Mouse (Mus musculus): ENCODE data around the gene Pde1c.
A peak's percentile ranks its signal among the peaks of the same experiment; 100 is the strongest.
"Not testable (repeated sequence)": the region's sequence is repeated elsewhere in the genome, so short reads cannot be mapped to it uniquely, and the experiment has no call there.

Pde1c gene

DNA sequence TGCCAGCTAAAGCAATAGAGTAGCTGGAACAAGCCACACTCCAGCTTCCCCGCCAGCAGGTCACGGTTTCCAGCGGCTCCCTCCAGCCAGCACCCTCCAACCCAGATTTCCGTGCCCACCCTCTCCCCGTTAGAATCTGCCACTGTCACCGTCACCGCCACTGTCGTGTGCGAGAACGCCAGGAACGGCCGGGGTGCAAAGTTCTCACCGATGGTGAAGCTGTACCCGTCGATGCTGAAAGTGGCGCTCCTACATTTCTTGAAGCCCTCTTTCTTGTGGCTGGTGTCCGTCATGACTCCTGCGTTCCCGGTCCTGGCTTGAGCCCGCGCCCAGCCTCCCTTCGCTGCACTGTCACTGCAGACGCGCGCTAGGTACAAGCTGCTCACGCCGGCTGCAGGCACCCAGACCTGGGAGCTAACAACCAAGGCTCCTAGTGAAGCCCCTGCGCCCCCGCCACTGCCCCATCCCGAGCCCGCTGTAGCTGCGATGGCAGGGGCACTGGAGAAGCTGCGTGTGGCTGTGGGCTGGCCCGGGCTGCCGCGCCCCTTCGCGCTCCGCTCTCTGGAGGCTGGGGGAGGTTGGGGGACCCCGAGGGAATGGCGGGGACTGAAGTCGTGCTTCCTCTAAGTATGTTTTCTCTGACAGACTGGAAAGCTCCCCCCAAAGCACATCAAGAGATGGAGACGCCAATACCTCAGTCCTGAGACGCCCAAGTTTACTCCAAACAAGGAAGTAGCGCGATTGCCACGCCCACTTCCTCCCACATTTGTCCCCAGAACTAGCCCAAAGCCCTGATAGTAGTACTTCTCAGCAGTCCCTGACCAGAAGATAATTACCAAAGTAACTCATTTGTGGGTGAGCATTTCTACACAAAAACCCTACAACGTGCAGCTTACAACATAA lies at the start of gene Pde1c:
TSS of gene Pde1c (minus strand) at position 634 of the 903 bp plus-strand sequence.
- DNase-seq, result peak; percentile 14

DNA sequence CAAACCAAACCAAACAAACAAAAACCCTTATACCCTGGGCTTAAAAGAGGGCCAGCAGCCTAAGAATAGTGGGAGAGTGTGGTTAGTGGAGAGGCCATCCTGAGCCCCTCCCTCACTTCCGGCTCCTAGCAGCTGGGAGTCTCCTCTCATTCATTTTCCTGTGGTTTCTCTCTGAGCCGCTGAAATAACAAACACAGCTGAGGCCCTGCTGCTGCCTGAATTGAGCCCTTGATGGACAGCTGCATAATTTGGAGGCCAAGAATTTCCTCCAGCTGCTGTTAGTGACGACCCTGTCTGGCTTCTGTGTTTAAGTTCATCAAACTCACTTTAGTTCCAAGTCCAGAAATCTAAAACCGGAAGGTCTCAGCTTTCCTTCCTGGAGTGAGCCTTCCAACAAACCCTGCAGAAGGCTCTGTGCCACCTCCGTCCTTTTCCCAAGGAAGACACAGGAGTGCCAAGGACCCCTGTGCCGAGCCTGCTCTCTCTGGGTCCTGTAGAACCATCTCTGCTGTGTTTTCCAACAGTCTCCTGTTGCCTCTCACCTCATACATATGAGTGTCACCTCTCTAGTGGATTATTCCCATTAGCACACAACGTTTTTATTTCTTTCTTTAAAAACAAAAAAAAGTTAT lies 48.2 kb upstream of the Pde1c start:
- peak; percentile 51 for DNase-seq

- DNase-seq, result no peak
Observed at GRCm38 (mm10) chr6:56616228-56616981, 47.5 kb upstream of the Pde1c start.

GRCm38 (mm10) chr6:56609529-56609928 lies 40.6 kb upstream of the Pde1c start:
- DNase-seq, result not testable (repeated sequence)

GRCm38 (mm10) chr6:56608277-56608676 lies 39.4 kb upstream of the Pde1c start:
- peak; percentile 43 for DNase-seq

DNA sequence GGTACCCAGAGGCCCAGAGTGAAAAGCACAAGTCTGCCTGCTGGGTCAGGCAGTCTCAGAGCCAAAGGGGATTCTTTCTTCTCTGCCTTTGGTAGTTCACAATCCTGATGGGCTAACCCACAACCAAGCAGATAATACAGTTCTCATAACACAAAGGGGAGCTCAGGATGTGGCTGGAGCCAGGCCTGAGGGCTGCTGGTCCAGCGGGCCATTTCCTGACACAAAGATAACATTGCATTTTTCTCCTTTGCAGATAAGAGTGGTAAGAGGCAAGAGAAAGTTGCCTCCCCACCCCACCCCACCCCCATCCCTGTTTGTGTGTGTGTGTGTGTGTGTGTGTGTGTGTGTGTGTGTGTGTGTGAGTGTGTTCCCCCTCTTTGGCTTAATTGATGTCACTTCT lies 10.7 kb upstream of the Pde1c start:
- DNase-seq, result no peak

- DNase-seq, result no peak
Observed at GRCm38 (mm10) chr6:56560891-56561290, 8.0 kb downstream of the Pde1c start.

- no peak for DNase-seq
Observed at GRCm38 (mm10) chr6:56560474-56560888, 8.4 kb downstream of the Pde1c start.

DNA sequence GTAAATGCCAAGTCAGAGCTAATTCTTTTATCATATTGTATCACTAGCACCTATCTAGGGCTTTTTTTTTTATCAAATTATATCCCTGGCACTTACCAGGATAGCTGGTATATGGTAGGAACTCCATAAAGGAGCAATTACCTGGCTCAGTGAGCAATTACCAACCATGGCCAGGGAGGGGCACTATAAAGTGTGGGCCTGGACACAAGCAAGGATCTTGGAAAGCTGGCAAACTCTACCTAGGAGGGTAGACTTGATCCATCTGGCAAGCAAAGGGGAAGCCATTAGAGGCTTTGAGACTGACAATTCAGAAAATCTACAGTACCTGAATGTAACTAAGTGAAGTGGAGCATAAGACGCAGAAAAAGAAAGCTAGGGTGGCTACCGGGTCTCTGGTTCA lies 10.2 kb downstream of the Pde1c start:
- no peak for DNase-seq

DNA sequence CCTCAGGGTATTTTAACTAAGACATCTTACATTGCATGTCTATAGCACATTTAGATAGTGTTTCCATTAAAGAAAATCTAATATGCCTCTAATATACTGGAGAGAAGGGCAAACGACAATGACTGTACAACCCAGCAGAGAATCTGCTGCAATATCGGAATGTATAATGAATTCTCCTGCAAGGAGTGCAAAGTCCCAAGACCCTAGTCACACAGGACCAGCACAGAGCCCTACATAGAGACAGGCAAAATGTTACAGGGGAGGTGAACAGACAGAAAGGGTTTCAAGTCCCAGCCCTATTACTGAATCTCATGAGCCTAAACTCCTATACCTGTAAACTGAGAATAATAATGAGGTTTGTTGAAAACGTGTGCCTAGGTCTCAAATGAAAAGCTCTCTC lies 13.1 kb downstream of the Pde1c start:
- DNase-seq, result no peak

DNA sequence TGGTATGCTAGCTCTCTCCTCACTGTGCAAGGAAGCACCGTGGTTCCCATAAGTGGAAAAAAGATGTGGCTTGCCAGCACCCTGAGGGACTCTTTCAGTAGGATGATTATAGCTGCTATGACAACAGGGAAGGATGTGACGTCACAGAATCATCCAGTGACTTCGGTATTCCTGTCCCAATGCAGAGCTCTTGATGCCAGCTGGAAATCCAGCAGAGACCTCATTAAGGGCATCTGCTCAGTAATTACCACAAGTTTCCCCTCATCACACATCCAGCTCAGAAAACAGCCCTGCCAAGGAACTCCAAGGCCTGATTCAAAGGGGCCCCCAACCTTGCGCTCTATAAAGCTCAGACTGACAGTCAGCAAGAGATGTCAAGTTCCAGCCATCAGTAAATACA lies 13.5 kb downstream of the Pde1c start:
- no peak for DNase-seq

DNA sequence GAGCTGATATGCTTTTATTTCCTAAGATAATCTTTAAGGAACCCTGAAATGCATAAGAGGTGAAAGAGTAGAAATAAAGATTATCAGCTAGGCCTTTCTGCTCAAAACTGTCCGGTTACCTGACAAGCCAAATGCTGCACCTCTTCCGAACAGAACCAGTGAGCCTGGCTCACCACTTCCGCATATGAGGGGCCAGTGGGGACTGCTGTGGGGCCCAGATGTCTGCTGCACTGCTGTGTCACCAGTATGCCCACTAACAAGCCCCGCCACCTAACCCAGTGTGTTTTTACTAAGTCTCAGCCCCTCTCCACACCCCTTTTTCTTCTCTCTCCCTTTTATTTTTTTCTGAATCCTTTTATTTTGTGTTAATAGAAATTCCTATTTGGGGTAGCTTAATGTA lies 17.9 kb downstream of the Pde1c start:
- DNase-seq, result no peak

DNA sequence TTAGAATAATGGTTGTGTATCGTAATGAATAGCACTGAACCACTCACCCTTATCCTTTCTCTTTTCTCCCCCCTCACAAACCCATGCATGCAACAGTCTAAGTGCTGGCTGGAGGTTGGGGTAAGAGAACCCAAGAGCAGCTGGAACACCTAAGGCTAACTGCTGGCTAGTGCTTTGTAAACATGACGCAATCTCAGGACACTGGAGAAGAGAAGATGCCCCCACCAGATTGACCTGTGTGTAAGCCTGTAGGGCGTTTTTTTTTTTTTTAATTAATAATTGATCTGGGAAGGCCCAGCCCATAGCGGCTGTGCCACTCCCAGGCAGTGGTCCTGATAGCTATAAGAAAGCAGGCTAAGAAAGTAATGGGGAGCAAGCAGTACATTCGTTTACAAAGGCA lies 28.7 kb downstream of the Pde1c start:
- no peak for DNase-seq

DNA sequence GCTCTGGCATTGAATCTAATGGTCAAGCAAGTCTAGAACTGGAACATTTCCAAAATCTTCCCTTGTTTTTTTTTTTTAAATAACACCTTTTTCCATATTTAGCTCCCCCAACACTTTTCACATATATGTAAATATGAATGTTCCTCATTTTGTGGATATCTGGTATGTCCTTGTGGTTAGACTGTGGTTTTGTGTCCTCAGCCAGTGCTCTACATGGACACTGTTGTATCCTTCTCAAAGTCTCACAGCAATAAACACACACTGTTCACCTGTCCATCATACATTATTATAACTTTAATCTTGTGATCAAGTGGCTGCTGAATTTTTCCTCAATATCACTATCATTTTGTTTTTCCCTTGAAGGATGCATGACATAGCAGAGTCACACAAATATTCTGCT lies 34.2 kb downstream of the Pde1c start:
- no peak for DNase-seq

DNA sequence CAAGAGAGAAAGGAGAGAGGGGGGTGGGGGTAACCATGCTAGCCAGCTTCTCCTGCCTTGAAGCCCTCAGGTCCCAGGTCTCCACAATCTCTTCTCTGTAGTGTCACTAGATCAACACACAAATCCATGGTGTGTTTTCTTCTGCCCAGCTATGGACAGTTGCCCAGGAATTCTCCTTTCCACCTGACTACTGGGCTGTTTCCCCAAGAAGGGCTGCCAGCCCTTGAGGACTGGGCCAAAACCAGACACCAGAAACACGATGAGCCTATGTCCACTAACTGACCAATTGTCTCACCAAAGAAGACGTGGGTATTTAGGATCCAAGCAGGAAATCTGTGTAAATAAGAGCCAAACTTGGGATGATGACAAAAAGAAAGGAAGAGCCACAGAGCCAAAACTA lies 36.6 kb downstream of the Pde1c start:
- DNase-seq, result no peak

DNA sequence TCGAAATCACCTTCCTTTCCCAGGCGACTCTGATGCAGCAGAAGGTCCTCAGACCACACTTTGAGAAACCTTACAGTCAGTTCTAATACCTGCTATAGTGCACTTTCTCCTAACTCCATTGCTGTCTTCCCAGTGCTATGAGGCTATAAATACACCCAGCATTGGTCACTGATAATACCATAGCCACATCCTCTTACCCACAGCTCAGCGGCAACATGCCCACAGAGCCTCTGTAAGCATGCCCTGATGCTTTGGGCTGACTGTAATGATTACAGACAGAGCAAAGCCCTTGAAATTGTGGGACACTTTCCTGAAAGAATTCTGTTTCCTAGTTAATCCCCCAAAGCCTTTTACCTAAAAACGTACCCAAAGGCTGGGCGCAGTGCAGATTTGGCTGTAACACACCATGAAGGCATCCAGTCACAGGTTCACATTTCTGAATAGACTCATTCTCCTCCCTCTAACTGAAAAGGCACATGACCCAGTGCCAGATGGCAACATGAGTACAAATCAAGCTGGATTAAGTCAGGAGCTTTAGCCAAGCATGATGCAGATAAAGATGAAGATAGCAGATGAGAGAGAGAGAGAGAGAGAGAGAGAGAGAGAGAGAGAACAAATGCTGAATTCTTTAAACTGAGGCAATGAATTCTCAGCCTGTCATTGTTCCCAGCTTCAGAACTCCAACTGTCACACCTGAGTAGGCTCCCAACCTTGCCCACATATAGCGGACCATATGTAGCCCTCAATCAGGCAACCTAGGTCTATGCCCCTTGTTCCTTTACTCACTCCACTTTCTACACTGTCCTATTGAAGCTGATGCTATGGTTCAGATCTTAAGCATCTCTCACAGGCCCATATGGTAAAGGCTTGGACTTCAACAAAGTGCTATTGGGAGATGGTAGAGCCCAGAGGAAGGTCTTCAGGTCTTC lies 44.7 kb downstream of the Pde1c start:
- no peak for DNase-seq

DNA sequence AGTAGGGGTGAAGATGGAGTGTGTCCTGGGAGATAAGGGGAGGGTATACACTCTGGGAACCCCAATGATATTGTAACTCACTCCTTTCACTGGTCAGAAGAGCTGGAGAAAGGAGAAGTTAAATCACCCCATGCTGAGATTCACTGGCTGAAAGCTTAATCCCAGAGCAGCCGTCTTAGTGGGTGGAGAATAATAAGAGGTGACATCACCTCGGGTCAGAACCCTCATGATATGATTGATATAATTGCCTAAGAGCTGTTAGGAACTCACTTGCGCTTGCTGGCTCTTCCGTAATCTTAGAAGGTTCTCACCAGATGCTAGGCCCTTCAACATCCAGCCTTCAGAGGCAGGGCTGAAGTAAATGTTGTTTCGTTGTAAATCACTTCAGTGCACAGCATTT lies 79.7 kb downstream of the Pde1c start:
- DNase-seq, result no peak

GRCm38 (mm10) chr6:56485078-56485477 lies 83.8 kb downstream of the Pde1c start:
- DNase-seq, result no peak

GRCm38 (mm10) chr6:56480914-56481482 lies 87.9 kb downstream of the Pde1c start:
- no peak for DNase-seq

- DNase-seq, result no peak
Observed at GRCm38 (mm10) chr6:56476581-56476980, 92.3 kb downstream of the Pde1c start.

- DNase-seq, result no peak
Observed at GRCm38 (mm10) chr6:56458098-56458497, 110.8 kb downstream of the Pde1c start.

GRCm38 (mm10) chr6:56447917-56448316 lies 121.0 kb downstream of the Pde1c start:
- no peak for DNase-seq
